Comparison of ENCODE assay signal across 8 mouse cellular contexts in the genomic region with DNA sequence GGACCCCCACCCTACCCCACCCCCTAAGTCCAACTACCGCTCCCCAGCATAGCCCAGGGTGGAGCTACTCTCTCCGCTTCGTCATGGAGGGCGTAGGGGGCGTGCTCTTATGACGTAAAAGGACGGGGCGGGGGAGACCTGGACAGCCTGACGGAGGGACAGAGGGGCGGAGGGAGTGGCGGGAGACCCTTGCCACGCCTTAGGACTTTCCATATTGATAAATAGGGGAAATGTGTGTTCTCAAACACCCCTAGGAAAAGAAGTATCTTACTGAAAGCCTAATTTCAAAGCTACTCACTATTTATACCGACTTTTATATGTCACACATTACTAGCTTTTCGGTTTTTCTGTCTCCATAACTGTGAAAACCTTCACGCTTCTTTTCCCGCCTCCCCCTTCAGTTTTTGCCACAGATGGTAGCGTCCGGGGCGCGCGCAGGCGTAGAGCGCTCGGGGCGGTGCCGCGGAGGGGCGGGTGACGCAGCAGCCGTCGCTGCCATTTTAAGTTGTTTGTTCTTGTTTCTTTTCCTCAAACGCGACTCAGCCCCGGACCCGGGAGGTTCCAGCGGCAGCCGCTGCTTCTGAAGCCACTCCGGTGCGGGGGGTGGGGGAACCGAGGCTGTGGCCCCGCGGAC. TPM values are rescaled to one million over a fixed set of nuclear protein-coding genes. Genes with fewer than 3 reads are reported as not detected.
DNase-seq lines count a peak whose midpoint lies in the region; ATAC-seq and TF ChIP-seq lines count a peak whose summit lies in the region.

No protein-coding gene starts in this region.

- peak overlapping the region; percentile 88 for H3K4me2 ChIP-seq in forebrain, embryonic 14.5 days (ENCODE audit: low read length)

- no peaks in the 10 kb centered on the region for H3K9me3 ChIP-seq in ES-Bruce4 (replicated peaks; ENCODE audit: control insufficient read depth, insufficient read depth, low read length, poor library complexity, severe bottlenecking)
- no peaks in the 10 kb centered on the region for H3K9me3 ChIP-seq in forebrain, embryonic 14.5 days (replicated peaks; ENCODE audit: control insufficient read depth, low read length)

- peak; percentile 87 for ATAC-seq in cerebellum, adult (ENCODE audit: insufficient number of reproducible peaks, low FRiP score, low TSS enrichment)
- ATAC-seq in forebrain, embryonic 14.5 days: peak; percentile 97
- peak; percentile 91 for ATAC-seq in neutrophil, adult 5-6 weeks (ENCODE audit: extremely low read depth, insufficient number of reproducible peaks, low FRiP score, poor library complexity, severe bottlenecking)

- WGBS in forebrain, embryonic 14.5 days: under 1% methylated on average over 42 of the region's 42 CpGs
- WGBS in lung, adult 2 months: under 1% methylated on average over 42 of the region's 42 CpGs

- H3K4me3 ChIP-seq in ES-Bruce4 (ENCODE audit: low read depth, low read length): peak overlapping the region; percentile 99
- H3K4me3 ChIP-seq in forebrain, embryonic 14.5 days (ENCODE audit: low read depth, low read length): peak overlapping the region; percentile 98
- peak overlapping the region; percentile 95 for H3K4me3 ChIP-seq in lung, adult 2 months (replicated peaks; ENCODE audit: extremely low read depth, low read depth, low read length)

- H3K36me3 ChIP-seq in ES-Bruce4 (ENCODE audit: control insufficient read depth, insufficient read depth, low read length, poor library complexity, severe bottlenecking): peaks cover 21% of the 10 kb centered on the region
- peaks cover 6% of the 10 kb centered on the region for H3K36me3 ChIP-seq in forebrain, embryonic 14.5 days (ENCODE audit: control insufficient read depth, insufficient read depth, low read length)

- TF ChIP-seq POLR2A in ES-Bruce4 (IDR thresholded peaks at IDR 0.05; ENCODE audit: insufficient read depth, low read length): peak; percentile 90
- peak; percentile 98 for TF ChIP-seq POLR2A in lung, adult 2 months (IDR thresholded peaks at IDR 0.05; ENCODE audit: borderline replicate concordance, extremely low read depth, low read depth, low read length)

- H3K27ac ChIP-seq in ES-Bruce4 (ENCODE audit: insufficient read depth, low read length): peak overlapping the region; percentile 69
- peak overlapping the region; percentile 99 for H3K27ac ChIP-seq in forebrain, embryonic 14.5 days (ENCODE audit: low read depth, low read length)

- no peaks in the 10 kb centered on the region for H3K4me1 ChIP-seq in ES-Bruce4 (ENCODE audit: control insufficient read depth, insufficient read depth, low read length)
- H3K4me1 ChIP-seq in forebrain, embryonic 14.5 days (ENCODE audit: control insufficient read depth, insufficient read depth, low read length): peaks cover 17% of the 10 kb centered on the region
- H3K4me1 ChIP-seq in lung, adult 2 months (ENCODE audit: control insufficient read depth, insufficient read depth, low read length): peaks cover 12% of the 10 kb centered on the region

- no peak for TF ChIP-seq CTCF in ES-Bruce4 (IDR thresholded peaks at IDR 0.05; ENCODE audit: low read depth, low read length)
- no peak for TF ChIP-seq CTCF in lung, adult 2 months (IDR thresholded peaks at IDR 0.05; ENCODE audit: insufficient read depth, low read length)

- H3K27me3 ChIP-seq in ES-Bruce4 (ENCODE audit: control insufficient read depth, insufficient read depth, low read length, poor library complexity, severe bottlenecking): no peaks in the 10 kb centered on the region
- no peaks in the 10 kb centered on the region for H3K27me3 ChIP-seq in forebrain, embryonic 14.5 days (replicated peaks; ENCODE audit: control insufficient read depth, insufficient read depth, low read length)

- peak overlapping the region; percentile 93 for H3K9ac ChIP-seq in ES-Bruce4 (ENCODE audit: low read depth, poor library complexity, severe bottlenecking)
- peak overlapping the region; percentile 95 for H3K9ac ChIP-seq in forebrain, embryonic 14.5 days (ENCODE audit: low read length)

- DNase-seq in forebrain, embryonic 14.5 days (ENCODE audit: low spot score): peak; percentile 99
- peak; percentile 95 for DNase-seq in heart, postnatal 25 days (ENCODE audit: low spot score)
- peak; percentile 96 to 97 for DNase-seq in layer of hippocampus, adult 18-20 months (ENCODE audit: low spot score in 2 of 2)
- DNase-seq in lung, adult 2 months: peak; percentile 98
- peak; percentile 96 to 97 for DNase-seq in thymus, adult 18-20 months

- 0 out of 2 replicates have a peak, but pooled peaks have one; percentile 4 for TF ChIP-seq EP300 in ES-Bruce4 (IDR thresholded peaks at IDR 0.05; ENCODE audit: insufficient read depth, low read depth, low read length)

- intact Hi-C loops in heart, postnatal 25 days (cut with DNase I): no loop called here

RNA-seq across cellular contexts. Expression of gene BC005537, which starts 0.7 kb away (rescaled TPM):
- 78.9 and 92.7 TPM in 2 replicates for polyA plus RNA-seq in ES-Bruce4 (2011; ENCODE audit: insufficient read depth, insufficient read length, low read depth, missing spikeins)
- polyA plus RNA-seq in forebrain, embryonic 14.5 days (2014; fragmentation: Nextera tagmentation; extraction: Ambion mirVana): 50.3 and 57.9 TPM in 2 replicates
- total RNA-seq in heart, postnatal 25 days (2021): 100 to 1,000 TPM; 120 to 132 TPM
- 100 to 1,000 TPM; 136 to 142 TPM for total RNA-seq in layer of hippocampus, adult 18-20 months (2021)
- 27.0 and 34.5 TPM in 2 replicates for polyA plus RNA-seq in lung, adult 2 months (2012; rRNA removed)
- total RNA-seq in neutrophil, adult 5-6 weeks (2017): 71.0 and 76.9 TPM in 2 replicates

RNA-seq across cellular contexts. Expression of gene Acot13, which starts 30.5 kb away (rescaled TPM):
- polyA plus RNA-seq in ES-Bruce4 (2011; ENCODE audit: insufficient read depth, insufficient read length, low read depth, missing spikeins): 90.7 and 93.1 TPM in 2 replicates
- polyA plus RNA-seq in forebrain, embryonic 14.5 days (2014; fragmentation: Nextera tagmentation; extraction: Ambion mirVana): 66.1 and 73.3 TPM in 2 replicates
- total RNA-seq in heart, postnatal 25 days (2021): 100 to 1,000 TPM; 422 to 431 TPM
- total RNA-seq in layer of hippocampus, adult 18-20 months (2021): 100 to 1,000 TPM; 119 to 124 TPM
- polyA plus RNA-seq in lung, adult 2 months (2012; rRNA removed): 32.3 and 32.6 TPM in 2 replicates
- 24.4 and 27.4 TPM in 2 replicates for total RNA-seq in neutrophil, adult 5-6 weeks (2017)

RNA-seq across cellular contexts. Expression of gene Tdp2, which starts 30.7 kb away (rescaled TPM):
- polyA plus RNA-seq in ES-Bruce4 (2011; ENCODE audit: insufficient read depth, insufficient read length, low read depth, missing spikeins): 88.3 and 95.8 TPM in 2 replicates
- 44.9 and 45.1 TPM in 2 replicates for polyA plus RNA-seq in forebrain, embryonic 14.5 days (2014; fragmentation: Nextera tagmentation; extraction: Ambion mirVana)
- total RNA-seq in heart, postnatal 25 days (2021): 10 to 100 TPM; 12.9 to 15.5 TPM
- total RNA-seq in layer of hippocampus, adult 18-20 months (2021): 10 to 100 TPM; 19.5 to 20.1 TPM
- 8.9 and 12.7 TPM in 2 replicates for polyA plus RNA-seq in lung, adult 2 months (2012; rRNA removed)
- total RNA-seq in neutrophil, adult 5-6 weeks (2017): 54.3 and 54.8 TPM in 2 replicates

RNA-seq across cellular contexts. Expression of gene Gmnn, which starts 39.1 kb away (rescaled TPM):
- polyA plus RNA-seq in ES-Bruce4 (2011; ENCODE audit: insufficient read depth, insufficient read length, low read depth, missing spikeins): 127 and 129 TPM in 2 replicates
- 44.9 and 65.6 TPM in 2 replicates for polyA plus RNA-seq in forebrain, embryonic 14.5 days (2014; fragmentation: Nextera tagmentation; extraction: Ambion mirVana)
- total RNA-seq in heart, postnatal 25 days (2021): 10 to 100 TPM; 38.7 to 42.9 TPM
- total RNA-seq in layer of hippocampus, adult 18-20 months (2021): 1 to 10 TPM; 2.2 to 3.0 TPM
- polyA plus RNA-seq in lung, adult 2 months (2012; rRNA removed): 2.2 and 3.2 TPM in 2 replicates
- 10.3 and 12.3 TPM in 2 replicates for total RNA-seq in neutrophil, adult 5-6 weeks (2017)

RNA-seq across cellular contexts. Expression of gene D130043K22Rik, which starts 44.1 kb away (rescaled TPM):
- polyA plus RNA-seq in ES-Bruce4 (2011; ENCODE audit: insufficient read depth, insufficient read length, low read depth, missing spikeins): not detected in 2 replicates
- 1.4 and 2.6 TPM in 2 replicates for polyA plus RNA-seq in forebrain, embryonic 14.5 days (2014; fragmentation: Nextera tagmentation; extraction: Ambion mirVana)
- total RNA-seq in heart, postnatal 25 days (2021): not detected
- 10 to 100 TPM; 24.6 to 26.1 TPM for total RNA-seq in layer of hippocampus, adult 18-20 months (2021)
- 0.71 and 0.86 TPM in 2 replicates for polyA plus RNA-seq in lung, adult 2 months (2012; rRNA removed)
- 0.12 TPM in 1 of 2 replicates, not detected in the other for total RNA-seq in neutrophil, adult 5-6 weeks (2017)

Comparison
In these comparisons a context has a peak if more than half of its experiments do, and no peak if none do; other contexts are left out.
1. Peak in every context shown above with its lines: DNase-seq, ATAC-seq, H3K4me3 ChIP-seq and H3K27ac ChIP-seq.